8 mouse cellular contexts compared by ENCODE assay signal in the genomic region with DNA sequence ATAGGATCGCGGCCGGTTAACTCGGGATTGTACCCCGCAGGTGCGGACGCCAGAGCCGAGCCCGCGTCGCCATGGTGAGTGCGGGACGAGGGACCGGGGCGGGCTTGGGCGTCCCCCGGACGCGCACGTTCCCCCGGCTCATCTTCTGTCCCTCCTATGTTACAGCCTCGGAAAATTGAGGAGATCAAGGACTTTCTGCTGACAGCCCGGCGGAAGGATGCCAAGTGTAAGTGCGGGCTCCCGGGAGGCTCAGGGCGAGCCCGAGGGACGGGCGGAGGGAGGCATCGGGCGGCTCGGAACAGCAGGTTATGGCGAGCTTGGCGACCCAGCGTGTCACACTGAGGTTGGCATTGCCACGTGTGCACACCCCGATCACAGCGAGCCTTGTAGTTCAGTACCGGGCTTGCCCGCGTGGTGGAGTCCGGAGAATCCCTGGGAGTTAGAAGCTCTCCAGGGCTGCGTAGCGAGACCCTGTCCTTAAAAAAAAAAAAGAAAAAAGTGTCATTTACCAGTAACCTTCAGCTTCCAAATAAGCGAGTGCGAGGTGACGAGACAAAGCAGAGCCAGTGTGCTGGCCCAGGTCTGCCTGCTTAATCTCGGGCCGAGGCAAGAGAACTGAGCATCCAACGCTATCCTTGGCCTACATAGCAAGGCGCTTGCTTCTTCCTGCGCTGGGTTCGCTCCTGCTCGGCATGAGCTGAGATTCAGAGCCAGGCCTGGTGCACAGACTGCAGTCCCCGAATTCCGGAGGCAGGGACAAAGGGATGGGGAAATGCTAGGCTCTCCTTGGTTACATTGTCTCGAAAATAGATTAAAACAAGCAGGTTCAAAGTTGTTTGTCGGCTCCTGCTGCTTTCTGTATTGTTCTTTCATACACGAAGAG. TPM values are rescaled to one million over a fixed set of nuclear protein-coding genes. Genes with fewer than 3 reads are reported as not detected.
DNase-seq lines count a peak whose midpoint lies in the region; ATAC-seq and TF ChIP-seq lines count a peak whose summit lies in the region.

No protein-coding gene starts in this region.

- peak overlapping the region; percentile 95 for H3K4me2 ChIP-seq in heart, embryonic 12.5 days
- peak overlapping the region; percentile 90 for H3K4me2 ChIP-seq in kidney, postnatal 0 days (ENCODE audit: low read length)
- peak overlapping the region; percentile 95 for H3K4me2 ChIP-seq in liver, embryonic 11.5 days
- peak overlapping the region; percentile 56 for H3K4me2 ChIP-seq in stomach, embryonic 14.5 days (replicated peaks; ENCODE audit: low read depth, low read length)

- H3K36me3 ChIP-seq in heart, embryonic 12.5 days: peaks cover 40% of the 10 kb centered on the region
- H3K36me3 ChIP-seq in kidney, postnatal 0 days (ENCODE audit: insufficient read depth, low read length): peaks cover 30% of the 10 kb centered on the region
- H3K36me3 ChIP-seq in liver, embryonic 11.5 days (ENCODE audit: control insufficient read depth, insufficient read depth, low read length): peaks cover 30% of the 10 kb centered on the region
- peaks cover 38% of the 10 kb centered on the region for H3K36me3 ChIP-seq in stomach, embryonic 14.5 days (ENCODE audit: control insufficient read depth, insufficient read depth, low read length)

- no peak for TF ChIP-seq POLR2A in brain, embryonic 14.5 days (IDR thresholded peaks at IDR 0.05; ENCODE audit: borderline replicate concordance, extremely low read depth, insufficient read depth, insufficient read length, poor library complexity, severe bottlenecking)

- peak; percentile 85 for DNase-seq in CD4-positive helper T cell, adult 2 months (ENCODE audit: low read depth, low spot score)
- DNase-seq in brain, embryonic 14.5 days (ENCODE audit: low read depth): peak; percentile 87
- peak; percentile 92 for DNase-seq in kidney, postnatal 0 days (ENCODE audit: low spot score)
- peak; percentile 77 for DNase-seq in liver, embryonic 11.5 days (ENCODE audit: low spot score)

- H3K27me3 ChIP-seq in heart, embryonic 12.5 days (replicated peaks): peaks cover 25% of the 10 kb centered on the region
- no peaks in the 10 kb centered on the region for H3K27me3 ChIP-seq in kidney, postnatal 0 days (ENCODE audit: insufficient read depth, low read length)
- H3K27me3 ChIP-seq in liver, embryonic 11.5 days (replicated peaks; ENCODE audit: control insufficient read depth, insufficient read depth, low read length): peaks cover 4% of the 10 kb centered on the region; the same call in 1 of the 2 replicates
- H3K27me3 ChIP-seq in stomach, embryonic 14.5 days (ENCODE audit: control insufficient read depth, insufficient read depth, low read length): no peaks in the 10 kb centered on the region

- H3K9ac ChIP-seq in heart, embryonic 12.5 days: peak overlapping the region; percentile 95
- H3K9ac ChIP-seq in kidney, postnatal 0 days (ENCODE audit: low read depth, low read length): peak overlapping the region; percentile 96
- H3K9ac ChIP-seq in liver, embryonic 11.5 days (ENCODE audit: low read depth, low read length): peak overlapping the region; percentile 96
- H3K9ac ChIP-seq in stomach, embryonic 14.5 days (replicated peaks; ENCODE audit: low read depth, low read length): peak overlapping the region; percentile 93

- TF ChIP-seq CTCF in brain, embryonic 14.5 days (IDR thresholded peaks at IDR 0.05; ENCODE audit: borderline replicate concordance, extremely low read depth, insufficient read depth, insufficient read length): peak; percentile 60
- peak; percentile 61 for TF ChIP-seq CTCF in kidney, postnatal 0 days (IDR thresholded peaks at IDR 0.05; ENCODE audit: low read depth)

- ATAC-seq in erythroid progenitor cell, adult 5-6 weeks (replicated peaks; ENCODE audit: low FRiP score, poor library complexity, severe bottlenecking): peak; percentile 71
- ATAC-seq in heart, embryonic 12.5 days (ENCODE audit: insufficient number of reproducible peaks, low FRiP score): peak; percentile 69
- peak; percentile 59 for ATAC-seq in kidney, postnatal 0 days (replicated peaks; ENCODE audit: low FRiP score, low read depth)
- ATAC-seq in liver, embryonic 11.5 days (replicated peaks; ENCODE audit: low FRiP score): peak; percentile 56
- peak; percentile 51 for ATAC-seq in monocyte, adult 5-6 weeks (replicated peaks; ENCODE audit: insufficient number of reproducible peaks, low FRiP score, low TSS enrichment, poor library complexity, severe bottlenecking)
- ATAC-seq in stomach, embryonic 14.5 days (ENCODE audit: insufficient number of reproducible peaks, insufficient read depth, low FRiP score, low read depth): peak; percentile 57; the same call in 1 of the 2 replicates

- under 1% methylated on average over 60 of the region's 60 CpGs for WGBS in heart, embryonic 12.5 days
- WGBS in kidney, postnatal 0 days: under 1% methylated on average over 60 of the region's 60 CpGs
- under 1% methylated on average over 54 of the region's 60 CpGs for WGBS in liver, embryonic 11.5 days
- under 1% methylated on average over 52 of the region's 60 CpGs for WGBS in stomach, embryonic 14.5 days

- H3K9me3 ChIP-seq in heart, embryonic 12.5 days (replicated peaks): no peaks in the 10 kb centered on the region
- H3K9me3 ChIP-seq in kidney, postnatal 0 days (replicated peaks; ENCODE audit: low read length): no peaks in the 10 kb centered on the region
- no peaks in the 10 kb centered on the region for H3K9me3 ChIP-seq in liver, embryonic 11.5 days (ENCODE audit: control insufficient read depth, low read length)
- H3K9me3 ChIP-seq in stomach, embryonic 14.5 days (ENCODE audit: control insufficient read depth, low read depth, low read length): no peaks in the 10 kb centered on the region

- peak overlapping the region; percentile 85 for H3K4me3 ChIP-seq in heart, embryonic 12.5 days
- peak overlapping the region; percentile 85 for H3K4me3 ChIP-seq in kidney, postnatal 0 days (replicated peaks; ENCODE audit: low read depth, low read length)
- peak overlapping the region; percentile 77 for H3K4me3 ChIP-seq in liver, embryonic 11.5 days (ENCODE audit: low read depth, low read length)
- H3K4me3 ChIP-seq in stomach, embryonic 14.5 days (ENCODE audit: low read depth, low read length): peak overlapping the region; percentile 87

- peak overlapping the region; percentile 91 for H3K27ac ChIP-seq in heart, embryonic 12.5 days (ENCODE audit: poor library complexity, severe bottlenecking)
- H3K27ac ChIP-seq in kidney, postnatal 0 days: peak overlapping the region; percentile 96
- peak overlapping the region; percentile 90 for H3K27ac ChIP-seq in liver, embryonic 11.5 days (ENCODE audit: low read depth, low read length)
- peak overlapping the region; percentile 89 for H3K27ac ChIP-seq in stomach, embryonic 14.5 days (ENCODE audit: low read length)

- peaks cover 18% of the 10 kb centered on the region for H3K4me1 ChIP-seq in heart, embryonic 12.5 days (replicated peaks)
- H3K4me1 ChIP-seq in kidney, postnatal 0 days (replicated peaks; ENCODE audit: insufficient read depth, low read length): peaks cover 7% of the 10 kb centered on the region; the same call in 1 of the 2 replicates
- H3K4me1 ChIP-seq in liver, embryonic 11.5 days (replicated peaks; ENCODE audit: control insufficient read depth, insufficient read depth, low read length): peaks cover 26% of the 10 kb centered on the region
- H3K4me1 ChIP-seq in stomach, embryonic 14.5 days (ENCODE audit: control insufficient read depth, insufficient read depth, low read length): peaks cover 13% of the 10 kb centered on the region; the same call in 1 of the 2 replicates

RNA-seq across cellular contexts. Expression of gene Rpl38, which starts 0.7 kb away (rescaled TPM):
- polyA plus RNA-seq in brain, embryonic 14.5 days (2012; rRNA removed): 1,736 and 1,742 TPM in 2 replicates
- 369 and 378 TPM in 2 replicates for total RNA-seq in erythroid progenitor cell, adult 5-6 weeks (2015; ENCODE audit: low replicate concordance)
- total RNA-seq in erythroid progenitor cell, adult 5-6 weeks (2017; ENCODE audit: low replicate concordance): 367 and 731 TPM in 2 replicates
- 785 and 816 TPM in 2 replicates for polyA plus RNA-seq in heart, embryonic 12.5 days (2016; fragmentation: Nextera tagmentation; extraction: Ambion mirVana)
- 1,186 and 1,429 TPM in 2 replicates for polyA plus RNA-seq in kidney, postnatal 0 days (2015; fragmentation: Nextera tagmentation; extraction: Ambion mirVana)
- 1,440 and 1,641 TPM in 2 replicates for polyA plus RNA-seq in liver, embryonic 11.5 days (2014; fragmentation: Nextera tagmentation; extraction: Ambion mirVana)
- 1,558 to 1,754 TPM (median 1,732 TPM) in 3 replicates for total RNA-seq in monocyte, adult 5-6 weeks (2017)
- polyA plus RNA-seq in stomach, embryonic 14.5 days (2014; fragmentation: Nextera tagmentation; extraction: Ambion mirVana): 974 and 1,057 TPM in 2 replicates

RNA-seq across cellular contexts. Expression of gene Ttyh2, which starts 6.2 kb away (rescaled TPM):
- 17.8 and 25.4 TPM in 2 replicates for polyA plus RNA-seq in brain, embryonic 14.5 days (2012; rRNA removed)
- total RNA-seq in erythroid progenitor cell, adult 5-6 weeks (2015; ENCODE audit: low replicate concordance): 1.3 and 1.8 TPM in 2 replicates
- 1.6 and 2.4 TPM in 2 replicates for total RNA-seq in erythroid progenitor cell, adult 5-6 weeks (2017; ENCODE audit: low replicate concordance)
- 5.5 and 5.9 TPM in 2 replicates for polyA plus RNA-seq in heart, embryonic 12.5 days (2016; fragmentation: Nextera tagmentation; extraction: Ambion mirVana)
- polyA plus RNA-seq in kidney, postnatal 0 days (2015; fragmentation: Nextera tagmentation; extraction: Ambion mirVana): 22.6 and 25.3 TPM in 2 replicates
- 7.1 and 7.4 TPM in 2 replicates for polyA plus RNA-seq in liver, embryonic 11.5 days (2014; fragmentation: Nextera tagmentation; extraction: Ambion mirVana)
- 0.48 to 1.2 TPM in 2 of 3 replicates, not detected in the other for total RNA-seq in monocyte, adult 5-6 weeks (2017)
- polyA plus RNA-seq in stomach, embryonic 14.5 days (2014; fragmentation: Nextera tagmentation; extraction: Ambion mirVana): 12.5 and 13.8 TPM in 2 replicates

RNA-seq across cellular contexts. Expression of gene Dnaic2, which starts 58.2 kb away (rescaled TPM):
- 2.9 TPM in 2 replicates for polyA plus RNA-seq in brain, embryonic 14.5 days (2012; rRNA removed)
- total RNA-seq in erythroid progenitor cell, adult 5-6 weeks (2015; ENCODE audit: low replicate concordance): not detected in 2 replicates
- not detected in 2 replicates for total RNA-seq in erythroid progenitor cell, adult 5-6 weeks (2017; ENCODE audit: low replicate concordance)
- polyA plus RNA-seq in heart, embryonic 12.5 days (2016; fragmentation: Nextera tagmentation; extraction: Ambion mirVana): 0.27 and 0.32 TPM in 2 replicates
- 0.32 and 0.43 TPM in 2 replicates for polyA plus RNA-seq in kidney, postnatal 0 days (2015; fragmentation: Nextera tagmentation; extraction: Ambion mirVana)
- not detected in 2 replicates for polyA plus RNA-seq in liver, embryonic 11.5 days (2014; fragmentation: Nextera tagmentation; extraction: Ambion mirVana)
- not detected in 3 replicates for total RNA-seq in monocyte, adult 5-6 weeks (2017)
- polyA plus RNA-seq in stomach, embryonic 14.5 days (2014; fragmentation: Nextera tagmentation; extraction: Ambion mirVana): 0.25 and 0.38 TPM in 2 replicates

Comparison
In these comparisons a context has a peak if more than half of its experiments do, and no peak if none do; other contexts are left out.
1. Peak in every context shown above with its lines: DNase-seq, ATAC-seq, H3K4me3 ChIP-seq and H3K27ac ChIP-seq.